Mouse (Mus musculus) myocyte (in vitro differentiated cells): Measurements from ENCODE around the gene Olfr1375.

Source experiments
- MYOG ChIP-seq, 3 experiments: IDR thresholded peaks; one replicate each; pipeline ENCODE4 v1.6.1; 2011; ENCODE audit warnings: control low read depth in 2 of 3, low read depth in 2 of 3, mild to moderate bottlenecking in 2 of 3; ENCODE audit not compliant: insufficient read length in 2 of 3, control insufficient read depth in 1 of 3, insufficient read depth in 1 of 3
- SRF ChIP-seq: IDR thresholded peaks from one replicate; pipeline ENCODE4 v1.6.1; 2011; ENCODE audit warnings: low read depth; ENCODE audit not compliant: control insufficient read depth, insufficient read length

DNA sequence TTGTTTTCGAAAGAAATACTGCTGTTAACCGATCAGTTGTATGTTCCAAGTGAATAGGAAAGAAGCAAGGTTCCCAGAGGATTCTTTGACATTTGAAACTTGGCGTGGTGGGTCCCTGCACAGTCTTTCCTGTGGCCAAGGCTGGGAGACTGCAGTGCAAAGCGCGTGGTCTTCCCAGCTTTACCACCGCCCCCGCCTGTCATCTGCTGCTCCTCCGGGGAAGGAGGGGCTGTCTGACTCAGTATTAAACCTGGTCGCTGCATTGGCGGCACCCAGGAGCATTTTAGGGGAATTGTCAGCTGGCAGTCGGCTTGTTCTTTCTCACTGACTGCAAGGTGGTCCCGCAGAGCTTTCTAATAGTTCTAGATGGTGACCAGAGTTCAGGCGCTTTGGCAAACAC lies 37.4 kb downstream of the Olfr1375 start:
- TF ChIP-seq SRF: no peak
- no peak for TF ChIP-seq MYOG (IDR thresholded peaks at IDR 0.05; ENCODE audit: control insufficient read depth in 1 of 3, insufficient read depth in 1 of 3, insufficient read length in 2 of 3, low read depth in 2 of 3)
